Mouse (Mus musculus): ENCODE results near the gene Gsdma2.

The Gsdma2 gene

DNA sequence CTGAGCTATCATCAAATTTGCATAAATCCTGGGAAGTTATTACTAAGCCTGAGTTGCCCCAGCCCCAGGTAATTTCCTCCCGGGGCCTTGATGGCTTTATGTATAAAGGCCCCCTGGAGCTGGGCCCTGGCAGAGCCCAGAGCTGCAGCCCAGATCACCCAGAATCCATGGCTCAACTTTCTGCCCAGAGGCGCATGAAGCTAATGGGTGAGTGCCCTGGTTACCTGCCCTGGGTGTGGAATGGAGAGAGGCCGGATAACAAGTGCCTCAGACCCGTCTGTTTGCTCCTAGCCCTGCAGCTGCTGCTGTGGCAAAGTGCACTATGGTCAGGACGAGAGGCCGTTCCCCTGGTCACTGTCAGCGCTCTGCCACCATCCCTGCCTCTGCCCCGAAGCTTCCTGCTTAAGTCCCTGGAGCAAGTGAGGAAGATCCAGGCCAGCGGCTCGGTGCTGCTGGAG is 54.7 kb downstream of the Gsdma2 start, which contains the start of gene Csf3:
Csf3 (plus strand) TSS at position 51 of the 458 bp plus-strand sequence.
- no peak for DNase-seq

DNA sequence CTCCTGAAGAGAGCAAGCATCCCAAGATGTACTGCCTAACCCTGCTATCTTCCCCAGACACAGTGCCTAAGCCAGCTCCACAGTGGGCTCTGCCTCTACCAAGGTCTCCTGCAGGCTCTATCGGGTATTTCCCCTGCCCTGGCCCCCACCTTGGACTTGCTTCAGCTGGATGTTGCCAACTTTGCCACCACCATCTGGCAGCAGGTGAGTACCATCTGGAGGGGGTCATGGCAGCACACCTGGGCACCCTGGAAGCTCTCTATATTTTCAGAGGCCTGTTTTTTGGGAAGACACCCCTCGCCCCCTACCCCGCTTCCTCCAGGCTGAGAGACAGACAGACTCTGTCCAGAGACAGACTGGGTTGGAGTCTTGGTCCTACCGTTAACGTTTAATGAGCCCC is 55.8 kb downstream of the Gsdma2 start:
- no peak for DNase-seq

- no peak for DNase-seq
These were observed 58.5 kb downstream of the Gsdma2 start for GRCm38 (mm10) chr11:98705021-98705420.

Data from thymus, postnatal 36 days (tissue).